Mouse (Mus musculus) cerebellum, postnatal 14 days (tissue): ENCODE data around the gene Podxl2.
A peak's percentile ranks its signal among the peaks of the same experiment; 100 is the strongest.

ENCODE experiments used
- DNase-seq, 2 experiments: peaks; one replicate each; pipeline ENCODE4 v3.0.0; 2021; ENCODE audit warnings: mixed read lengths in 2 of 2

Podxl2 gene

DNA sequence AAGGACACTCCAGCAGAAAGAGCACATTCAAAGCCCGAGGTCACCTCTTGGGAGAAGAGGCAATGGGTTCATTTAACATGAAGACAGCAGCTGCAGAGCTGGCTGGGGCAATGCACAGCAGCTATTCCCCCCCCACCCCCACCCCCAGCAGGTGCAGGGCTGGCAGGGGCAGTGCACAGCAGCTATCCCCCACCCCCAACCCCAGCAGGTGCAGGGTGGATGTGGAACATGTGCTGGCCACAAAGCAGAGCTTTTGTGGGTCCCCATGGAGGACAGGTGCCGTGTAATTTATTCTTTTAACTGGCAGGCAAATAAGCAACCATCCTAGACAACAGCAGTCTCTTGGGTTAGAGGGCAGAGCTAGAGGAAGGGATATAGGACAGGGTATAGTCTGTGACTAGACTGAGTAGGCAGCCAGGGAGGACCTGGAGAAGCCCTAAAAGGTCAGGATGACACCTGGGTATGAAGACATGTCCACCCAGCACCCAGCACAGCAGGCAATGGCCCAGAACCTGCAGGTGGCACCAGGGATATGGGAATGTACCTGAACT lies 11.6 kb upstream of the Podxl2 start:
- no peak for DNase-seq

DNA sequence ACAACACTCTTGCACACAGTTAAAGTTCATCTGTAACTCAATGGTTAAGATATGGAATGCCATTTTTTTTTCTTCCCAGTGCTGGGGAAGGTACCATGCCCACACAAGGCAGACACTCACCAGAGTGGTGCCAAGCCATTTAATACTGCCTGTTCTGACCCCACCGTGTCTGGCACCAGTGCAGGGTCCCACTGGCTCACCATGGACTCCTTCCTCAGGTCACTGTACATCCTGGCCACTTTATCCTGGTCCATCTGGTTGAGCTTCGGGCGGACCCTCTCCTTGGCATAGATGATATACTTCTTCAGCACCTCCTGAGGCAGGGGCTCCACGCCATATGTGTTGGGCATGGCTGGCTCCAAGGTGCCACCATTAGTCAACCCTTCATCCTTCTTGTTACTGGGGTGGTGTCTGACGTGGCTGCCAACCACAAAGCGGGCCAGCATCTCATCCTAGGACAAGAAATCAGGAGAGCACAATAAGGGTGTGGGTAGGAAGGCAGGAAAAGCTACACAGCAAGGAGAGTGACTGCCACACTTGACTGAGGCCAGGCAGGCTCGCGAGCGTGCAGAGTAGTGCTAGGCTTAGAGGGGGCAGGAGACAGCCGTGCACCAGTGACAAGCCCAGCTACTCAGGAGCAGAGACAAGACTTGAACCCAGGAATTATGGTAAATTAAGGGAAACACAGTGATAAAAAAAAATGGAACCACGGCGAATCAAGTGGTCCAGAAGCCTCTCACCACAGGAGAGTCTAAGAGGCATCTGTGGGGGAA lies 11.0 kb upstream of the Podxl2 start:
- peak in 1 of 2 experiments; percentile 68 for DNase-seq

DNA sequence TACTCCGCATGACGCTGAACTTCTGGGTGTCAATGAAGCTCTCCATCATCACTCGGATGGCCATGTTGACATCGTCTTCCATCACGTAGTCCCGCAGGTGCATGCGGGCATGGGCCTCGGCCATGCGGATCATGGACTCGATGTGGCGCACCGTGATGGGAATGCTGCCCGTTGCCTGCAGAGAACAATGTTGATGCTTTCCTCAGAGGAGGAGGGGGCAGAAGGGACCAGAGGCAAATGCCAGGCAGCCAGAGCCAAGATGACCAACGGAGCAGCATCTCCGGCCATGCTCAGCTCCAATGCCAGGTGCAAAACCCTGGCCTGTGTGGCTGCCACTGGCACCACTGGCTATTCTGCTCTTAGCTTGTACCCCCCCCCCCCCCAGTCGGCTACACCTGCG lies 9.8 kb upstream of the Podxl2 start:
- no peak for DNase-seq

DNA sequence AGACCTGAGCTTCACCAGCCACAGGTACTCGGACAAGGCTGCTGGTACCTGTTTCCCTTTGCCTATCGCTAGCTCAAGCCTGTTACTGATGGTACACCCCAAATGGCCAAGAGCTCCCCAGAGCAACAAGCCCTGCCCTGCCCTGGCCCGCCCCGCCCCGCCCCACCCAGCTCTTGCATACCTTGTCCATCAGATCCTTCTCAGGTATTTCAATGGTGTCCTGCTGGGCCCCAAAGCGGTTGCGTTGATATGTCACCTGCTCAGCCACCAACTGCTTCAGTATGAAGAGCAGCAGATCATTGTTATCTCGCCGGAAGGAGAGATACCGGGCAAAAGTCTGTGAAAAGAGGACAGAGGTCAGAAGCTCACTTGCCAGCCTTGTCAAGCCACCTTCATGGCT lies 9.4 kb upstream of the Podxl2 start:
- no peak for DNase-seq

DNA sequence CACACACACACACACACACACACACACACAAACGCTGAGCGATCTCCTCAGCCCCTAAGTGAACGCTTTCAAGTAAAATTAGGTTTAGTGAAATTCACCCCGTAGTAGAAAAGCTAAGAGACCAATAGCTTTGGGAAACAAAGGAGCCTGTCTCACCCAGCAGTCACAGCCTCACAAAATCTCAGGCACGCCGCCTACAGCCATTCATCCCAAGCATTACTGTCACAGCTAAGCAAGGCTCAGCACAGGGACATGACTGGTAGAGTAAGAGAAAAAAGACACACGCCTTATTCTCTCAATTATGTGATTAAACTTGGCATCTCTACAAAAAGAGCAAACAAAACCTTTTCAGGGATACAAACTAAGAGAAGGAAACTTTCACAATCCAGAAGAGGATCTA lies 6.5 kb upstream of the Podxl2 start:
- no peak for DNase-seq

DNA sequence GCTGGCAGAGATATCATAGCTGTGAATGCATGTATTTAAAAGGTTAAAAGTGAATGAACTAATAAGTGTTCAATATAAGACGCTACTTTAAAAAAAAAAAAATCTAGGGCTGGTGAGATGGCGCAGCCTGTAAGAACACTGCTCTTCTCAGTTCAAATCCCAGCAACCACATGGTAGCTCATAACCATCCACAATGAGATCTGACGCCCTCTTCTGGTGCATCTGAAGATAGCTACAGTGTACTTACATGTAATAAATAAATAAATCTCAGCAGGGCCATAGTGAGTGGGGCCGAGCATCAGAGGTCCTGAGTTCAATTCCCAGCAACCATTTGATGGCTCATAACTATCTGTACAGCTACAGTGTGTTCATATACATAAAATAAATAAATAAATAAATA lies 4.6 kb upstream of the Podxl2 start:
- no peak for DNase-seq

DNA sequence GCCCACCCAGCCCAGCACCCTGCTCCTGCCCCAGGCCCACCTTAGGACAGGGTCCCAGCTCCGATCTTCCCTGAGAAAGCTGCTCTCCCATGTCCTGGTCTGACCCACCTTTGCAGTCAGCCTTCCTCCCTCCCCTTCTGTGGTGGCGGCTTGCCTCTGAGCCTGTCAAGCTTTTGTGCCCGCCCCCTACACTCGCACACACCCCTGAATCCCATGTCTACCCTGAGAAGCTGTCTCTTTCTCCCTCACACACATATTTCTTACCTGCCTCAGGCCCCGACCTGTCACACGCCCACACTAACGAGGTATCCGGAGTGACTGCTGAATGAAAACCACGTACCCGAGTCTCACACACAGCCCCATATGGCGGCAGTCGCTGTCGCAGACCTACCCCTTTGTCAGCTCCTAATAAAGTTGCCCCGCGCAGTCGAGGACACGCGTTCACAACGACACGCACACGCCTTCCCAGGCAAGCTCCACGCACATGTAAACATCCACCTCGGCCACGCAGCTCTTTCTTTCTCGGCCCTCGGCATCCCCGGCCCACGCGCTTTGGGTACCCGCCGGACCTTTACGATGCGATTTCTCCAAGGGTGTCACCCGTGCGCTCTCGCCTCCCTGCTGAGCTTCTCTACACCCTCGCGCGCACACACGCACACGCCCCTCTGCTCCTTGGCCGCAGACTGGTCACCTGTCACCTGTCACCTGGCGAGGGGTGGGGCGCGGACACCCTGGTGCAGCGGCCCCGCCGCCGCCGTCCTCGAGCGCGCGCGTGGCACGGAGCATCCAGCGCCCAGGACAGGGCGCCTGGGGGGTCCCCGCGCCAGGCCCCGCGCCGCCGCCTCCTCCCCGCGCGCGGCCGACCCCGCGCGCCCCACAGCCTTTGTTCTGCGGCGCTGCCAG lies 628 bp downstream of the Podxl2 start:
- DNase-seq = peak; percentile 70 to 73

DNA sequence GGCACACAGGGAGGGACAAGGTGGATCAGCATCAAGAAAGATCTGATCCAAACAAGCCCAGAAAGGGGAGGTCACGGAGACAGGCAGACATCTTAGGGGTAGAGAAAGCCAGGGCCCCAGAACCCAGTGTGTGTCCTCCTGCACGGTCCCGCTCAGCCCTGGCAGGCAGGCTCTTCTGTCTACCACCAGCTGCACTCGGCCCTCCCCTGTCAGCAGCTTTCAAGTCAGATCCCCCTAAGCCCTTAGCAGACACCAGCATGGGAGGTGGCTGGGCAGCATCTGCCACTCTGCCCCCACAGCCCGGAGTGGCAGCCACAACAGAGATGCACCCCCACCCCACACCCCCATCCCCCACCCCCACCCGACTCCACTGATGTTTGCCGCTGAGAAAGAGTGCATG lies 2.0 kb downstream of the Podxl2 start:
- peak in 1 of 2 experiments; percentile 49 for DNase-seq

DNA sequence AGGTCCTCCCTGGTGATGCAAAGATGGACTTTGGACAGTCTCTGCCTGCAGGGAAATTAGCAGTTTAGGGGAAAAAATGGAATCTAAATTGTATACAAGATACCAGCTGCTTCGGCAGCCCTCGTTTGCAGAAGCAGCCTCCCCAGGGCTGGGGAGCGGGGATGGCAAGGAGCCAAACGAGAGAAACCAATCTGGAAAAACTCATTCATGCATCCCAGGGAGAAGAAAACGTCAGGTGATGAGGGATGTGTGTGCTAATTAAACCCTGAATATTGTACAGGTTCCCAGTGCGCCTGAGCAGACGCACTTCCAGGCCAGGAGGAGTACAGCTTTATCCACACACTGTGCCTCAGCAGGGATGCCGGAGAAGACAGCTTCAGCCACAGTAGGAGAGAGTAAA lies 3.3 kb downstream of the Podxl2 start:
- DNase-seq = peak; percentile 62 to 68

DNA sequence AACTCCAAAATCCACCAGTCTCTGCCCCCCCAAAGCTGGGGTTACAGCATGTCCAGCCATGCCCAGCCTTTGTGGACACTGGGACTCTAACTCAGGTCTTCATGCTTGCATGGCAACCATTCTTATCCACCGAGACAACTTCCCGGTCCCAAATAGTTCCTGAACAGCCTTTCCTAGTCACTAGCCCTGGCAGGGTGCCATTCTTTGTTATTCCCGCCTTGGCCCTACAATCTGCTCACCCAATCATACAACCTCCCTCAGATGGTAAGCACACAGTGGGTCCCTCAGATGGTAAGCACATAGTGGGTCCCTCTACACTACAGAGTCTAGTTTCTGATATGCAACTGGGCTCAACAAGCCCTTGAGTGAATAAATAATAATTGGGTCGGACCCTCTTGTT lies 4.2 kb downstream of the Podxl2 start:
- DNase-seq = peak; percentile 66 to 73

DNA sequence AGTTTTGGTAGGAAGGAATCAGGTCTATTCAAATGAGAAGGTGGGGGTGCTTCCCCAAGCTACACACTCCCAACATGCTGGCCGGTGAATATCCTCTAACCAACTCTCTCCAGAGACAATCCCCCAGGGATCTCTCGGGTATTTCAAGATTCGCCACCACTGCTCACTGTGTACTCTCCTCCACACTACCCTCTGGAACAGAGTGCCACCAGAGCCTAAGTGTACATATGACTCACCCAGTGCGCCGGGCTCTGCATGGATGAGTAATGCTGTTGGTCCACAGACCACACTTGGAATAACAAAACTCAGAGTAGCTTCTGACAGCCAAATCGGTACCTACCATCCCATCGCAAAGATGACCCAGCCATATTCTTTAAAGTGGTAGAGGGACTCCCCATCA lies 5.4 kb downstream of the Podxl2 start:
- no peak for DNase-seq

DNA sequence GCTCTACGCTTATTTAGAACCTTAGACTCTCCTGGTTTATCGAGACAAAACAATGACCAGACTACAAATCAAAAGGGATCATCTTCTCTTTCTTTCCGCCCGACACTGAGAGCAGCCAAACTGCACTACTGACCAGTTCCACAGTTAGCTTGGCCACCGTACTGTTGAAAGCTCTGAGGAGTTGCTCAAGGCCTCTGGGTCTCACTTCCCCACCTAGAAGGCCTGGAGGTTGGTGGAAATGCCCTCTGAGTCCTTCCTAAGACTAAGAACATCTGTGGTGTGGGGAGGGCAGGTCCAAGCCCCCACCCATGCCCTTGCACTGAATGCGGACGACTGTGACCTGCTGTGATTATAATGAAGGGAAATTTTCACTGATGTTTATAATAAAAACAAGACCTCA lies 9.1 kb downstream of the Podxl2 start:
- no peak for DNase-seq

DNA sequence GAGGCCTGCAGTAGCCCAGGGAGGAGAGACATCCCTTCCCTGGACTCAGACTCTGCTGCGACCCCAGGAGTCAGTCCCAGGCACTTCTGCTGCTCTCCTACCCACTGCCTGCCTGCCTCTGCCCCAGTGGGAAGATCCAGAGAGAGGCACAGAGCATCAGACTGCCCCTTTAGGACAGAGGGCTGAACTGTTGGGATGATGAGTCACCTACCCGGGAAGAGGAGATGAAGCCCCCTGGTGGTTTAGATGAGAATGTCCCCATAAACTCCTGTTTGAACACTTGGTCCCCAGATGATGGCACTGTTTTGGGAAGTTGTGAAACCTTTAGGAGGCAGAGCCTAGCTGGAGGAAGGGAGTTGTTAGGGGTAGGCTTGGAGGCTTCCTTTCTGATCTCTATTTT lies 13.9 kb downstream of the Podxl2 start:
- DNase-seq = no peak

DNA sequence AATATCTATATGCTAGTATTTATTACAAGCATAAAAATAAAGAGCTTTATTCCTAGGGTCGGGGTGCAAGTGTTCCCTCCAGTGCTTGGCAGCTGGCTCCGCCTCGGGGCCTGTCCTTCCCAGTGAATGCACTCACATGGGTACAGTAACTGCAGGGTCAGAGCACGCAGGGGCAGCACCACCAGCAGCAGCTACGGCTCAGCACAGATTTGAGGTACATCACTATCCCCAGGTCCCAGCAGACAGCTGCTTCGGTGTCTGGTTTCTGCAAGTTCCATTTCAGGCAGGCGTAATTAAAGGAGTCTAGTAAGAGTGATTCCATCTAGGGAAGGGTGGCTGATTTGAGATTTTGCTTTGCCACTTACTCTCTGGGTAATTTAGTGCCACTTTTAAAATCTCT lies 16.5 kb downstream of the Podxl2 start:
- no peak for DNase-seq

DNA sequence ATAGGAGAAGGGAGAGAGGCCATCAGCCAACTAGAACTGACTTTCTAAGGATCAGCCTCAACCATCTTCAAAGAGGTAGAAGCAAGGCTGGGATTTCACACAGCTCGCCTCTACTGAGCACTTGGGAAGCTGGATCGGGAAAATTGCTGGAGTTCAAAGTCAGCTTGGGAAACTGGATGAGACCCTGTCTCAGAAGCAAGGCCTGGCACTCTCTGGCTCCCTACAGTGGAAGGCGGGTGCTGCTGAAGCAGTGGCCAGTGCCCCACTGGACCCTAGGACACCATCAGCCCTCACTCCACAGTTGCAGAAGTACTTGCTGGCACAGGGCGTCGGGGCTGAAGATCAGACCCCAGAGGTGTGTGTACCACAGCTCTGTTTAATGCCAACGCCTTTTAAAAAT lies 17.0 kb downstream of the Podxl2 start:
- DNase-seq = no peak

DNA sequence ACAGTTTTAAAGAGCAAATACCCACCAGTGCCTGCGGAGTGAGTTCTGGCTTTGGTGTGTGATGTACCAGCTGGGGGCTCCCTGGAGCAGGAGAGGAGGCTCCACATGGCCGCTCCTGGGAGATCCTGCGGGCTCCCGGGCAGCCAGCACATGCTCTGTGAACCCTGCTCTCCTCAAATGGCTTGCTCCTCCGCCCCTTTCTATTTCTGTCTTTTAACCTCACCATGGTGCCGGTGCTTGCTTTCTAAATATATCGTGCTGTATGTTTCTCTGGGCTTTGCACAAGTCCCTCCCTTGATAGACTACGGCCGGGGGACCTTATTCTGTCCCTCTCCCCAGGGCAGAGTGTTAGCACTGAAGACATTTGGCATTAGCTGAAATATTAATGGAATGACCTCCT lies 17.6 kb downstream of the Podxl2 start:
- peak in 1 of 2 experiments; percentile 79 for DNase-seq

DNA sequence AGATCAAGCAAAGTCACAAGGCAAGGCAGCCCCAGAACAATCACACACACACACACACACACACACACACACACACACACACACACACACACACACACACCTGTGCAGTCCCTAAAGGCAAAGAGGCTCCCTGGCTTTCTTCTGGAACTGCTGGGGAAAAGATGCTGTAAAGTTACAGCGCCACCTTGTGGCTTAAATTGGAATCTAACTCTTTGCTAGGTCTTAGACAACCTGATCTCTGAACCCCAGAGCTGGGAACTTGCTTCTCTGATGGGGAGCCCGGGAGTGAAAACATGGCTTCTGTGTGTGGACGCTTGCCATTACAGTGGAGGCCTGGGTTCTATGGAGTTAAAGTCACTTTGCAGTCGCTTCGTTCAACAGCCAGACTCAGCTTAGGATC lies 19.2 kb downstream of the Podxl2 start:
- peak; percentile 90 to 91 for DNase-seq

DNA sequence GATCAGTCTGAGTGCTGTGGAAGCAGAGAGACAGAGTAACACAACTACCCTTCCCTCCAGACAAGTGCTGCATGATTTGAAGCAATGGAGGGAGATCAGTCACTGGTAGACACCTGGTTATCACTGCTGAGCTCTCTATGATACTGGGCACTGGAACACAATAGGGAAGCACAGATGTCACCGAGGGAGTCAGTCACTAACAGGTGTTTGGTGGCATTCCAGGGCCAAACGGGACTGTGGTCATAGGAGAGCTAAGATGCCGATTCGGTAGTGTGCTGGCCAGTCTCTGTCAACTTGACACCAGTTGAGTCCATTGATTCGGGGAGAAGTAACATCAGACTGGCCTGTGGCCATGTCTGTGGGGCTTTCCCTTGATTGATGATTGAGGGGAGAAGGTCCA lies 20.3 kb downstream of the Podxl2 start:
- no peak for DNase-seq

DNA sequence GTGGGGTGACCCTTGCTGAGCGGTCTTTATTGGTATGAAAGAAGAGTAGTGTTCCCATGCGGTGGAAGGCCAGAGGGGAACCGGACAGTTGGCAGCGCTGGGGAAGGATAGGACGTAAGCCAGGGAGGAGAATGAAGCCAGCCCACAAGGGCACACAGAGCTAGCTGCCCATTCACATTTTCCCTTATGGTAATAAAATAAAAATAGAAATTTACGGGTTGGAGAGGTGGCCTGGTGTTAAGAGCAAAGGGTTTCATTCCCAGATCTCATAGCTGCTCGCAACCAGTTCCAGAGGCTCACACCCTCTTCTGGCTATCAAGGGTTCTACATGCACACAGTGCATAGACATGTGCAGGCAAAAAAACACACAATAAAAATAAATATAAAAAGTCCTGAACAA lies 24.8 kb downstream of the Podxl2 start:
- peak; percentile 66 to 77 for DNase-seq

DNA sequence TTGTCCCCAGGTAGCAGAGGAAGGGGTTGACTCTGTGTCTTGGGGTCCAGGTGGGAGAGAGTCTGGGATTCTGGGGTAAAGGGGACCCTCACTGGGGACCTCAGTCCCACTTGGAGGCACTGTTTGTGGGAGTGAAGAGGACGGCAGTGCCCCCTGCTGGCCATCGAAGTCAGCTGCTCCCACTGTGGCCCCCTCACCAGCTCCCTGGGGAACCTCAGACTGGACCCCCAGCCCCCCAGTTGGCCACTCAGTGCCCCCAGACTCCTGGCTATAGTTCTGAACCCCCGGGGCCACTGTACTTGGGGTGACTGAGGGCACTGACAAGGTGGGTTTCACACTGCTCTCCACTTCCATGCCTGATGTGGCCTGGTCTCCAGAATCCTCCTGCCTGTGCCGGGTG lies 25.6 kb downstream of the Podxl2 start:
- peak in 1 of 2 experiments; percentile 60 for DNase-seq

DNA sequence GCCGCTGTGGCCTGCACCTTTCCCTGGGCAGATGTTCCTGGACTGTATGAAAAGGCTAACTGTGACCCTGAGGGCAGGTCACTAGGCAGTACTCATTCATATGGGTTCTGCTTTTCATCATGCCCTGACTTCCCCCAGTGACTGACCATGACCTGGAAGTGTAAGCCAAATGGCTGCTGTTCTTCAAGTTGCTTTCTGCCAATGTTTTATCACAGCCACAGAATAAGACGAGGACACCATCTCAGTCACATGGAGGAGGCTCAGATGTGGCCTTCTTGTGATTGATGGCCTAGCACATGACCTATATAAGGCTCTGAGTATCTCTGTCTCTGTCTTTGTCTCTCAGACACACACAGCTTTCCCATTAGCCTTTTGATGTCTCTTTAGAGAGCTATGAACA lies 27.3 kb downstream of the Podxl2 start:
- no peak for DNase-seq

DNA sequence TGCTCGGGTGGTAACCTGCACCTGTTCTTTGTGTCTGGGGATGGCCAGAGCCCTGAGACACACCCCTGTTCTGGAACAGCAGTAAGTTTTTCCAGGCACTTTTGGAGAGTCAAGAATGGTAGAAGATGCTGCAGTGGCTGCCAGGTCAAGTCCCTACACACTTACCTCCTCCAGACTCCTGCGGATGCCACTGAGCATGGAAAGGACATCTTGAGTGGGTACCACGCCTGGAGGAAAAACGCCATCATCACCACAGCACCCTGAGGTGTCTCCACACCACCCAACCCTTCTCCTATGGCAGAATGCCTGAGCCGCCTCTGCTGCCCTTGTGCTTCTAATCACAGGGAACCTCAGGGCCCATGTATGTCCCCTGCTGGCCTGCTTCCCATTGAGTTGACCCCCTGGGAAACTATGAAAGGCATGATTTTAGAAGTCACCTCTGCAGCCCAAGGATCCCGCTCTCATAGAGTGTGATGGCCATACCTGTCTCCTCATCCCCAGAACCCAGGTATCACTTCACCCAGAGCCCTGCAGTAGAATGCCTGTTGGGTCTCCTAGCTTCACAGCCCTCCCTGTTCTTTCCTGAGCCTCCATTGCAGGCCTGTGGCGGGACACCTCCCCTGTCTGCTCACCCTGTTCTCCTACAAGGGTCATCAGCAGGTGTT lies 29.8 kb downstream of the Podxl2 start:
- DNase-seq = peak in 1 of 2 experiments; percentile 31
